Mouse (Mus musculus) midbrain, embryonic 16.5 days (tissue): ENCODE data around the gene Map4k1. TPM values are rescaled to one million over a fixed set of nuclear protein-coding genes. Genes with fewer than 3 reads are reported as not detected.

ENCODE experiments used
- ATAC-seq: fragments of 200-750 bp; cut with Nextera tagmentation; 2 replicates; pipeline ENCODE4 v1.8.0; 2017; ENCODE audit warnings: moderate TSS enrichment
- H3K27ac ChIP-seq: fragments of 300-500 bp; sonication (generic); 2 replicates; pipeline ENCODE4 v1.5.1; 2014; ENCODE audit warnings: mild to moderate bottlenecking, low read length, mixed read lengths
- H3K27me3 ChIP-seq: fragments of 300-500 bp; sonication (generic); 2 replicates; pipeline ENCODE4 v1.6.1; 2014; ENCODE audit warnings: low read depth, low read length, mixed read lengths; ENCODE audit not compliant: control insufficient read depth, insufficient read depth
- H3K36me3 ChIP-seq: fragments of 300-500 bp; sonication (generic); 2 replicates; pipeline ENCODE4 v1.6.1; 2014; ENCODE audit warnings: mild to moderate bottlenecking, low read length, moderate library complexity, mixed read lengths; ENCODE audit not compliant: control insufficient read depth, insufficient read depth
- H3K4me1 ChIP-seq: fragments of 300-500 bp; sonication (generic); 2 replicates; pipeline ENCODE4 v1.6.1; 2014; ENCODE audit warnings: mild to moderate bottlenecking, low read length, mixed read lengths; ENCODE audit not compliant: control insufficient read depth, insufficient read depth
- H3K4me2 ChIP-seq: fragments of 300-500 bp; sonication (generic); 2 replicates; pipeline ENCODE4 v1.6.1; 2014; ENCODE audit warnings: mild to moderate bottlenecking, low read length, mixed read lengths
- H3K4me3 ChIP-seq: fragments of 300-500 bp; sonication (generic); 2 replicates; pipeline ENCODE4 v1.5.1; 2014; ENCODE audit warnings: low read depth, mild to moderate bottlenecking, low read length, moderate library complexity, mixed read lengths
- H3K9ac ChIP-seq: fragments of 300-500 bp; sonication (generic); 2 replicates; pipeline ENCODE4 v1.6.1; 2014; ENCODE audit warnings: low read depth, low read length, mixed read lengths
- H3K9me3 ChIP-seq: fragments of 300-500 bp; sonication (generic); replicated peaks from 2 replicates; pipeline ENCODE4 v1.6.1; 2014; ENCODE audit warnings: mild to moderate bottlenecking, low read length, mixed read lengths; ENCODE audit not compliant: control insufficient read depth, poor library complexity, severe bottlenecking
- WGBS: fragments of 180-500 bp; shearing (Covaris S2); extraction: QIAGEN DNeasy Blood & Tissue Kit; methylation state at CpG from one replicate; pipeline ENCODE4 v1.1.7; 2014; 5-methylcytosine and 5-hydroxymethylcytosine counted together
- polyA plus RNA-seq: library from polyadenylated mRNA; unstranded; fragments of >200 nt; fragmentation: Nextera tagmentation; extraction: Ambion mirVana; gene quantifications from 2 replicates; pipeline ENCODE4 v1.2.1, GENCODE M21; 2015

Map4k1 gene
- 11.8 and 13.2 TPM in 2 replicates for polyA plus RNA-seq

GRCm38 (mm10) chr7:28981651-28982273 is at the start of gene Map4k1, which contains the start of gene Eif3k:
TSS of gene Map4k1 (plus strand) at chr7:28982050.
TSS of gene Eif3k (minus strand) at chr7:28981864.
- ATAC-seq, result peak; percentile 97
- Histone ChIP-seq H3K27ac (peak within 1 kb of the TSS; percentile 77), H3K27me3 (no peaks in the 10 kb centered on the region), H3K4me3 (peak within 1 kb of the TSS; percentile 77), H3K36me3 (peaks cover 11% of the 10 kb centered on the region; the same call in 1 of the 2 replicates), H3K4me1 (peaks cover 17% of the 10 kb centered on the region), H3K4me2 (peak within 1 kb of the TSS; percentile 99), H3K9ac (peak within 1 kb of the TSS; percentile 79), H3K9me3 (no peaks in the 10 kb centered on the region)
- under 1% methylated on average over 34 of the region's 36 CpGs for WGBS

- no peak overlapping the region for H3K4me3 ChIP-seq
- H3K36me3 ChIP-seq, result no peaks in the 10 kb centered on the region
- WGBS, result 77% methylated on average over 6 of the region's 6 CpGs
- H3K9me3 ChIP-seq, result no peaks in the 10 kb centered on the region
- H3K4me2 ChIP-seq, result no peak overlapping the region
- no peaks in the 10 kb centered on the region for H3K27me3 ChIP-seq
- no peak overlapping the region for H3K9ac ChIP-seq
- no peak for ATAC-seq
- H3K27ac ChIP-seq, result no peak overlapping the region
- no peaks in the 10 kb centered on the region for H3K4me1 ChIP-seq
Measured at GRCm38 (mm10) chr7:28932421-28933041, 49.3 kb upstream of the Map4k1 start.

GRCm38 (mm10) chr7:28933825-28934224 is 48.0 kb upstream of the Map4k1 start:
- H3K4me1 ChIP-seq, result no peaks in the 10 kb centered on the region
- no peak for ATAC-seq
- no peak overlapping the region for H3K27ac ChIP-seq
- WGBS, result 98% methylated on average over 2 of the region's 2 CpGs
- H3K9me3 ChIP-seq, result no peaks in the 10 kb centered on the region
- H3K9ac ChIP-seq, result no peak overlapping the region
- H3K4me2 ChIP-seq, result no peak overlapping the region
- no peaks in the 10 kb centered on the region for H3K27me3 ChIP-seq
- H3K4me3 ChIP-seq, result no peak overlapping the region
- no peaks in the 10 kb centered on the region for H3K36me3 ChIP-seq

- no peak overlapping the region for H3K4me3 ChIP-seq
- 66% methylated on average over 4 of the region's 4 CpGs for WGBS
- no peaks in the 10 kb centered on the region for H3K36me3 ChIP-seq
- no peak overlapping the region for H3K27ac ChIP-seq
- H3K4me1 ChIP-seq, result no peaks in the 10 kb centered on the region
- no peaks in the 10 kb centered on the region for H3K9me3 ChIP-seq
- H3K27me3 ChIP-seq, result no peaks in the 10 kb centered on the region
- no peak overlapping the region for H3K4me2 ChIP-seq
- no peak overlapping the region for H3K9ac ChIP-seq
- no peak for ATAC-seq
Measured at GRCm38 (mm10) chr7:28936787-28937186, 45.1 kb upstream of the Map4k1 start.

GRCm38 (mm10) chr7:28938654-28939053 is 43.2 kb upstream of the Map4k1 start:
- H3K36me3 ChIP-seq, result 0 out of 2 replicates have a peak, but pooled peaks cover 3% of the 10 kb centered on the region
- no peak overlapping the region for H3K4me3 ChIP-seq
- H3K4me2 ChIP-seq, result no peak overlapping the region
- no peaks in the 10 kb centered on the region for H3K9me3 ChIP-seq
- no peak overlapping the region for H3K9ac ChIP-seq
- no peak overlapping the region for H3K27ac ChIP-seq
- ATAC-seq, result no peak
- no peaks in the 10 kb centered on the region for H3K27me3 ChIP-seq
- WGBS, result 84% methylated on average over 4 of the region's 4 CpGs
- H3K4me1 ChIP-seq, result no peaks in the 10 kb centered on the region

- no peaks in the 10 kb centered on the region for H3K9me3 ChIP-seq
- no peak overlapping the region for H3K27ac ChIP-seq
- WGBS, result 91% methylated on average over 7 of the region's 7 CpGs
Measured at GRCm38 (mm10) chr7:28939418-28940183, 42.2 kb upstream of the Map4k1 start.

GRCm38 (mm10) chr7:28941129-28941528 is 40.7 kb upstream of the Map4k1 start:
- ATAC-seq, result no peak
- no peaks in the 10 kb centered on the region for H3K9me3 ChIP-seq
- H3K36me3 ChIP-seq, result 0 out of 2 replicates have a peak, but pooled peaks cover 4% of the 10 kb centered on the region
- H3K9ac ChIP-seq, result no peak overlapping the region
- no peak overlapping the region for H3K27ac ChIP-seq
- H3K4me1 ChIP-seq, result peaks cover 2% of the 10 kb centered on the region; the same call in 1 of the 2 replicates
- no peaks in the 10 kb centered on the region for H3K27me3 ChIP-seq
- WGBS, result 83% methylated on average over 4 of the region's 4 CpGs
- H3K4me3 ChIP-seq, result no peak overlapping the region
- H3K4me2 ChIP-seq, result no peak overlapping the region

More at GRCm38 (mm10) chr7:28939418-28940183, 42.2 kb upstream of the Map4k1 start:
- ATAC-seq, result no peak
- Histone ChIP-seq H3K9ac (no peak overlapping the region), H3K27me3 (no peaks in the 10 kb centered on the region), H3K4me3 (no peak overlapping the region), H3K4me1 (no peaks in the 10 kb centered on the region), H3K4me2 (no peak overlapping the region), H3K36me3 (0 out of 2 replicates have a peak, but pooled peaks cover 4% of the 10 kb centered on the region)

GRCm38 (mm10) chr7:28941542-28941941 is 40.3 kb upstream of the Map4k1 start:
- no peak for ATAC-seq
- Histone ChIP-seq H3K36me3 (0 out of 2 replicates have a peak, but pooled peaks cover 4% of the 10 kb centered on the region), H3K27ac (no peak overlapping the region)

More at GRCm38 (mm10) chr7:28941542-28941941, 40.3 kb upstream of the Map4k1 start:
- H3K4me1 ChIP-seq, result peaks cover 2% of the 10 kb centered on the region; the same call in 1 of the 2 replicates
- no peak overlapping the region for H3K4me3 ChIP-seq
- H3K9me3 ChIP-seq, result no peaks in the 10 kb centered on the region
- H3K27me3 ChIP-seq, result no peaks in the 10 kb centered on the region
- H3K4me2 ChIP-seq, result no peak overlapping the region
- H3K9ac ChIP-seq, result no peak overlapping the region
- 80% methylated on average over 4 of the region's 4 CpGs for WGBS
